Mouse (Mus musculus) CD4-positive, CD25-positive, alpha-beta regulatory T cell, adult 4 months (primary cell): Measurements from ENCODE around the gene Olfr944. TPM values are rescaled to one million over a fixed set of nuclear protein-coding genes. Genes with fewer than 3 reads are reported as not detected.

Experiments
- ATAC-seq: one replicate; pipeline ENCODE4 v1.8.0; 2017
- polyA plus RNA-seq, 2 experiments: library from polyadenylated mRNA; unstranded; fragments of 100-300 nt; shearing (Covaris generic); gene quantifications; one replicate each; pipeline ENCODE4 v1.2.1; 2017

Gene Olfr944
- not detected for polyA plus RNA-seq

- no peak for ATAC-seq
These were observed at the start of gene Olfr944 for GRCm38 (mm10) chr9:39201620-39202019. Olfr944 (plus strand) TSS chr9:39201920.

- no peak for ATAC-seq
These were observed 49.3 kb upstream of the Olfr944 start for GRCm38 (mm10) chr9:39152401-39152800.

GRCm38 (mm10) chr9:39166004-39166403 lies 35.7 kb upstream of the Olfr944 start, which contains the start of gene Olfr943:
Olfr943 (plus strand) TSS chr9:39166304.
- no peak for ATAC-seq

- ATAC-seq = no peak
These were observed 48.2 kb downstream of the Olfr944 start, which contains the start of gene Olfr1537 for GRCm38 (mm10) chr9:39249894-39250293. Olfr1537 (minus strand) TSS chr9:39249994.

Other genes with a start within 250 kb of the Olfr944 start
- gene Olfr933, start 229.6 kb upstream of the Olfr944 start, polyA plus RNA-seq = not detected
- not detected for gene Olfr934, start 213.6 kb upstream of the Olfr944 start, polyA plus RNA-seq
- gene Olfr935, start 202.2 kb upstream of the Olfr944 start, polyA plus RNA-seq = not detected
- not detected for gene Olfr146, start 178.5 kb upstream of the Olfr944 start, polyA plus RNA-seq
- gene Olfr937, start 137.0 kb upstream of the Olfr944 start, polyA plus RNA-seq = not detected
- not detected for gene Olfr938, start 123.0 kb upstream of the Olfr944 start, polyA plus RNA-seq
- gene Olfr27, start 73.8 kb upstream of the Olfr944 start, polyA plus RNA-seq = not detected
- gene Olfr943, start 35.6 kb upstream of the Olfr944 start, polyA plus RNA-seq = not detected
- not detected for gene Olfr1537, start 48.1 kb downstream of the Olfr944 start, polyA plus RNA-seq
- not detected for gene Olfr945, start 74.9 kb downstream of the Olfr944 start, polyA plus RNA-seq
- gene Olfr948, start 124.1 kb downstream of the Olfr944 start, polyA plus RNA-seq = not detected
- gene Olfr951, start 185.5 kb downstream of the Olfr944 start, polyA plus RNA-seq = not detected
- not detected for gene Olfr952, start 225.2 kb downstream of the Olfr944 start, polyA plus RNA-seq